In genomic region chr16:90628605-90629120, GRCm38 (mm10) we compare ENCODE assay signal across 9 mouse cellular contexts.
DNase-seq lines count a peak whose midpoint lies in the region; ATAC-seq lines count a peak whose summit lies in the region.
"Had no signal": no experiment of that assay in that cellular context is flagged by ENCODE, and none has a peak within 500 bp of the region (broad histone marks: within the 10 kb centered on the region; RNA-seq: fewer than 3 reads in every experiment).

No protein-coding gene starts in this region.

- peak overlapping the region; percentile 97 for H3K27ac ChIP-seq in limb, embryonic 12.5 days
- peak overlapping the region; percentile 93 for H3K27ac ChIP-seq in stomach, embryonic 14.5 days (ENCODE audit: low read length)

- H3K9ac ChIP-seq in limb, embryonic 12.5 days (replicated peaks), result no peak overlapping the region
- H3K9ac ChIP-seq in stomach, embryonic 14.5 days (replicated peaks; ENCODE audit: low read depth, low read length), result no peak overlapping the region

- peak overlapping the region; percentile 38 for H3K4me2 ChIP-seq in limb, embryonic 12.5 days
- no peak overlapping the region for H3K4me2 ChIP-seq in stomach, embryonic 14.5 days (replicated peaks; ENCODE audit: low read depth, low read length)

- peaks cover 51% of the 10 kb centered on the region for H3K4me1 ChIP-seq in limb, embryonic 12.5 days (replicated peaks)
- H3K4me1 ChIP-seq in stomach, embryonic 14.5 days (ENCODE audit: control insufficient read depth, insufficient read depth, low read length), result peaks cover 48% of the 10 kb centered on the region

- DNase-seq in cerebellum, postnatal 10 days, result peak; percentile 47 to 49
- no peak for DNase-seq in cerebellum, postnatal 4 days (ENCODE audit: low spot score in 2 of 2)
- DNase-seq in lung, postnatal 10 days, result peak; percentile 25
- no peak for DNase-seq in lung, postnatal 14 days
- DNase-seq in cerebellum, adult 9-10 months, result no peak
- DNase-seq in frontal cortex, postnatal 25 days (ENCODE audit: low spot score in 2 of 2), result no peak

- no peak; the same call in 1 of the 2 replicates for ATAC-seq in limb, embryonic 12.5 days (ENCODE audit: insufficient number of reproducible peaks, insufficient read depth, low FRiP score, low TSS enrichment, low read depth)
- ATAC-seq in stomach, embryonic 14.5 days (ENCODE audit: insufficient number of reproducible peaks, insufficient read depth, low FRiP score, low read depth), result no peak

- no peak overlapping the region for H3K4me3 ChIP-seq in limb, embryonic 12.5 days (replicated peaks)
- no peak overlapping the region for H3K4me3 ChIP-seq in stomach, embryonic 14.5 days (ENCODE audit: low read depth, low read length)
- H3K4me3 ChIP-seq: myocyte had no signal

- WGBS in limb, embryonic 12.5 days, result 18% methylated on average over 13 of the region's 13 CpGs
- WGBS in stomach, embryonic 14.5 days, result 28% methylated on average over 13 of the region's 13 CpGs

- peaks cover 3% of the 10 kb centered on the region; the same call in 1 of the 2 replicates for H3K9me3 ChIP-seq in limb, embryonic 12.5 days
- no peaks in the 10 kb centered on the region for H3K9me3 ChIP-seq in stomach, embryonic 14.5 days (ENCODE audit: control insufficient read depth, low read depth, low read length)

- H3K36me3 ChIP-seq in limb, embryonic 12.5 days, result no peaks in the 10 kb centered on the region
- H3K36me3 ChIP-seq in stomach, embryonic 14.5 days (ENCODE audit: control insufficient read depth, insufficient read depth, low read length), result no peaks in the 10 kb centered on the region

- H3K27me3 ChIP-seq in limb, embryonic 12.5 days, result no peaks in the 10 kb centered on the region
- H3K27me3 ChIP-seq in stomach, embryonic 14.5 days (ENCODE audit: control insufficient read depth, insufficient read depth, low read length), result no peaks in the 10 kb centered on the region

Comparison
In these comparisons a context has a peak if more than half of its experiments do, and no peak if none do; other contexts are left out.
1. DNase-seq: peak in cerebellum, postnatal 10 days (2 of 2) and lung, postnatal 10 days (single experiment); none in cerebellum, postnatal 4 days (0 of 2), lung, postnatal 14 days (single experiment), cerebellum, adult 9-10 months (single experiment) and frontal cortex, postnatal 25 days (0 of 2).